Mouse (Mus musculus) ovary, postnatal 10 days (tissue): ENCODE results near the gene Insig2.
A peak's percentile ranks its signal among the peaks of the same experiment; 100 is the strongest.

Experiments
- DNase-seq: peaks from one replicate; pipeline ENCODE4 v3.0.0; 2022; ENCODE audit warnings: low spot score

Gene Insig2

GRCm38 (mm10) chr1:121332485-121332884 lies at the start of gene Insig2:
Gene Insig2 (minus strand): TSS chr1:121332589.
- no peak for DNase-seq

DNA sequence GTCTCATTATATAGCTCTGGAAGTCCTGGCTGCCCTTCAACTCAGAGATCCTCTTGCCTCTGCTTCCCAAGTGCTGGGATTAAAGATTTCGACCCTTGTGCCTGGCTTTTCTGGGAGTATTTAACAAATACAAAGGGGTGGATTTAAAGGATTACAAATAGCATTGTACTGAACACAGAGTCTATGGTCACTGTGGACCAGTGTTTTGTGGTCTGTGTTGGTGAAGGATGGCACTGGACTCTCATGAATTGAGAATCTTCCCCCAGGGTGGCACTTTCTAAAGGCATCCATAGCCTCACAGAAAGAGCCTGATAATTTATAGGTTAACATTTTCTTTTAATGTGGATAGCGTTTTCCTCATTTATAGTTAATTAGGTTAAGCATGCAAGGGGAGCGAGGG lies 49.2 kb upstream of the Insig2 start:
- no peak for DNase-seq

- DNase-seq, result no peak
These were observed 47.6 kb upstream of the Insig2 start for GRCm38 (mm10) chr1:121380033-121380432.

DNA sequence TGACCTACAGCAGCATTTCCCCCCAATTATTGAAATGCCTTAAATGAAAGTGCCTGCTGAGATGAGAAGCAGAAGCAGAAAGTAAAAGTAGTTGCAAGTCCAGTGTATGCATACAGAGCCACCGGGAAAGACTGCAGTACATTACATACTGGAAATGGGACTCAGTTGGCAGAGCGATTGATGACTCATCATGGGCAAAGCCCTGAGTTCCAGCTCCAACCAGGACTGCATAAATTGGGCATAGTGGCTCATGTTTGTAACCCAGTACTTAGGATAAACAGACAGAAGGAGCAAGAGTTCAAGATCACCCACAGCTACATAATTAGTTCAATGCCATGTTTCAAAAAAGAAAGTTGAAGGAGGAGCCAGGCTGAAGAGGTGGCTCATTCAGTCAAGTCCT lies 45.5 kb upstream of the Insig2 start:
- DNase-seq, result no peak

DNA sequence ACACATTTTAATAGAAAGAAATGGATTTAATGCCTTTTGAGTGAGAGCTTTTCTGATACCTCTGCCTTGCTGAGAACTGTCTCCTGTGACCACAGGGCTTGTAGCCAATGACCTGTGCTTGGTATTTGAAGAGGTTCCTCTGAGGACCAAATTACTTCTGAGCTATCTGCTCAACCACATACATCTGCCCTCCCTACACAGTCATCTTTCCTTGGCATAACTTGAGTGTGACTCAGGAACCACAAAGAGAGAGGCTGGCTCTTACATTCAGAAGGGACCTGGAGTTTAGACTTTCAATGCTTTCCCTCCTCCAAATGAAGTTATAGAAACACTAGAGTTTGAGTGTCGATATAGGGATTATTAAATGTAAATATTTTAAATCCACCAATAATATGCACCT lies 45.0 kb upstream of the Insig2 start:
- DNase-seq, result no peak

DNA sequence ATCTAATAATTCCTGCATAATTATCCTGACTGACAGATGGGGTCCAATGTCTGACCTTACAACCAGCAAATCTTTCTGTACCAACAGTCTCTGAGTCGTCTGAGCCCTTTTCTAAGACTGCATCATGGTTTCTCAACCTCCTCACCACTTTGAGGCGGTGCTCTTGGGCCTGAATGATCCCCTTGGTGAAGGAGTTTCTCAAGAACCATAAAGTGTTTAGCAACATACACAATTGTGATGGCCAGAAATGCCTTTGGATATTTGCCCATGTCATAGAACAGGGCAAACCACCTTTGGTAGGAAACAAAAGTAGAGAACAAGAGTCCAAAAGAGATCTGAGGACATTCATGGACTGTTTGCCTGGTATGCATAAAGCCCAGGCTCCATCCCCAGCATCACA lies 41.2 kb upstream of the Insig2 start:
- DNase-seq, result no peak

DNA sequence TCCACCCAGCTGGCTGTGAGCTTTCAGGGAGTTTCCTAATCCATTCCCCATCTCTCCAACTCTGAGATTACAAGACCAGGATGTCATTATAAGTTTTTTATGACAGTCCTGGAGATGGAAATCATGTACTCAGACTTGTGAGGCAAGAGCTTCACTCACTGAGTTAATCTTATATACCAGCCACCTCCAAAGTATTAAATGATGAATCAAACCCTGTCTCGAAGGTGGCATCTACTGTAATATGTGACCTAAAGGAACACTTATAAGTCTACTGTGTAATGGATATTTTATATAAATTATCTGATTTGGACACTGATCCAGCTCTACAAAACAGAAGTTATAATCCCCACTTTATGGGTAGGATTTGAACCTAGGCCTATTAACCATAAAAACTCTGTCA lies 40.3 kb upstream of the Insig2 start:
- DNase-seq, result no peak

DNA sequence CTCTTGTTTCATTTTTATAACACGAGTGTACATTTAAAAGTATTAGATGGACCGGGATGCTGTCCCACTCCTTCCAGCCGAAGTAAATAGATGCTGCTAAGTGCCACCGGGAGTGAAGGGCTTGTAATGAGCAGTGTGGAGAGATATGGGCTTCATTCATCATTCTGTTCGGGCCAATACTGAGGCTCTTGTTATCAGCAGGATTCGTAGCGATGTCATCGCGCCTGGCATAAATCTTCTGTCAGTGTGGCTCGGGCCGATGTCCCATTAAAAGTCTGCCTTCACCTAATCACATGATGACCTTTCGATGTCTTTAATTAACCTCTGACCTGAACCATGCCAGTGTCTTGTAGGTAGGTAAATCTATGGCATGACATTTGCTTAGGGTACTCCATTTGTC lies 39.1 kb upstream of the Insig2 start:
- DNase-seq, result no peak

- DNase-seq, result no peak
These were observed 34.9 kb upstream of the Insig2 start for GRCm38 (mm10) chr1:121367257-121367656.

- no peak for DNase-seq
These were observed 28.2 kb upstream of the Insig2 start for GRCm38 (mm10) chr1:121360561-121360960.

- DNase-seq, result no peak
These were observed 27.3 kb upstream of the Insig2 start for GRCm38 (mm10) chr1:121359680-121360079.

GRCm38 (mm10) chr1:121353779-121354178 lies 21.4 kb upstream of the Insig2 start:
- DNase-seq, result no peak

DNA sequence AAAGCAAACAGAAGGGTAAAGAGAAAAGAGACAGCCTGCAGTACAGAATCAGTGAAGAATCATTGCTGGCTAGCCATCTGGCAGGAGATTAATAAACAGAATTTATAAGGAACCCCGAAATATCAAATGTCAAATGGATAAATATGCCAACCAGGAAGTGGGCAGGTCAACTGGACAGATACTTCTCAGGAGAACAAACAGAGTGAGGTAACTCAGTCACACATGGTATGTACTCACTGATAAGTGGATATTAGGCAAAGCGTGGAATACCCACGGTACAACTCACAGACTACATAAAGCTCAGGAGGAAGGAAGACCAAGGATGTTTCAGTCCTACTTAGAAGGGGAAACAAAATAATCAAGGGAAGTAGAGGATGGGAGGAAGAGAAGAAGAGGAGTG lies 18.6 kb upstream of the Insig2 start:
- DNase-seq, result no peak

GRCm38 (mm10) chr1:121350616-121351015 lies 18.2 kb upstream of the Insig2 start:
- no peak for DNase-seq

- no peak for DNase-seq
These were observed 16.8 kb upstream of the Insig2 start for GRCm38 (mm10) chr1:121348875-121349847.

DNA sequence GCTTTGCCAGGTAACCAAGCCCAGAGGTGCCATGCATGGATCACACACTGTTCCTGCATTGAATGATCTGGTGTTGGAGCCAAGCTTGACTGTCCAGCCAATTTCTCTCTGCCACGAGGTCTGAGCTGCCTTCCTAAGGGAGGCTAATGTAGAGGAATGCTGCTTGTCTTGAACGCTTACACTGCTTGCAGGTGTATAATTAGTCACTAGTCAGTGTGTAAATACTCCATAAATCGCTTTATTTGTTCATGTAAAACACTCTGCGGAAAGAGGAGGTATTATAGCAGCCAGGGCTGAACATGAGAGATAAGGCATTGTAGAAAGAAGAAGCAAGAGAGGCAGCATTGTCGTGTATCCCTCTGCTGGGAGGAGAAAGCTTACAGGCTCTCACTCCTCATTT lies 11.6 kb upstream of the Insig2 start:
- no peak for DNase-seq

GRCm38 (mm10) chr1:121335789-121336188 lies 3.4 kb upstream of the Insig2 start:
- DNase-seq, result no peak

- DNase-seq, result no peak
These were observed 1.8 kb upstream of the Insig2 start for GRCm38 (mm10) chr1:121333986-121334703.

GRCm38 (mm10) chr1:121330621-121331020 lies 1.8 kb downstream of the Insig2 start:
- no peak for DNase-seq

- DNase-seq, result no peak
These were observed 3.0 kb downstream of the Insig2 start for GRCm38 (mm10) chr1:121329391-121329790.

DNA sequence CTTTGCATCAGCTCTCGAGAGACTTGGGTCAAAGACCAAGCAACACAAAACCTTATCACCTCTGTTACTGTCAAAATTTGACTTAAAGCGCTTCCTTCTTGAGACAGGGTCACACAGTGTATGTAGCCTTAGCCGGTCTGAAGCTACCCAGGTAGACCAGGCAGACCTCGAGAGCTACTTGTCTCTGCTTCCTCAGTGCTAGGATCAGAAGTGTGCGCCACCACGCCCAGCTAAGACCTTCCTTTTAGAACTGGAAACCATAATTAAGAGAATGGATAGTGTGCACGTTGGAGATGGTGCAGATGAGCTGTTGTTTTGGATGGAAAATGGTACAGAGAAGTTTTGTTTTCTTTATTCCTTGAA lies 4.2 kb downstream of the Insig2 start:
- DNase-seq, result no peak

- peak; percentile 88 for DNase-seq
These were observed 4.8 kb downstream of the Insig2 start for GRCm38 (mm10) chr1:121327344-121328192.
